Mouse (Mus musculus) left cerebral cortex, adult 8-10 months (tissue): Measurements from ENCODE around the gene Phactr1. TPM values are rescaled to one million over a fixed set of nuclear protein-coding genes. Genes with fewer than 3 reads are reported as not detected.
A peak's percentile ranks its signal among the peaks of the same experiment; 100 is the strongest.

ENCODE experiments used
- DNase-seq, 2 experiments: peaks; one replicate each; pipeline ENCODE4 v3.0.0; 2022; ENCODE audit warnings: low spot score in 2 of 2
- total RNA-seq, 4 experiments: library from RNA; stranded (reverse); gene quantifications; 2 replicates each; pipeline ENCODE4 v1.2.4; 2022

The Phactr1 gene
- total RNA-seq, 4 experiments from 2014 or later, result 515 to 570 (median 537) TPM

DNA sequence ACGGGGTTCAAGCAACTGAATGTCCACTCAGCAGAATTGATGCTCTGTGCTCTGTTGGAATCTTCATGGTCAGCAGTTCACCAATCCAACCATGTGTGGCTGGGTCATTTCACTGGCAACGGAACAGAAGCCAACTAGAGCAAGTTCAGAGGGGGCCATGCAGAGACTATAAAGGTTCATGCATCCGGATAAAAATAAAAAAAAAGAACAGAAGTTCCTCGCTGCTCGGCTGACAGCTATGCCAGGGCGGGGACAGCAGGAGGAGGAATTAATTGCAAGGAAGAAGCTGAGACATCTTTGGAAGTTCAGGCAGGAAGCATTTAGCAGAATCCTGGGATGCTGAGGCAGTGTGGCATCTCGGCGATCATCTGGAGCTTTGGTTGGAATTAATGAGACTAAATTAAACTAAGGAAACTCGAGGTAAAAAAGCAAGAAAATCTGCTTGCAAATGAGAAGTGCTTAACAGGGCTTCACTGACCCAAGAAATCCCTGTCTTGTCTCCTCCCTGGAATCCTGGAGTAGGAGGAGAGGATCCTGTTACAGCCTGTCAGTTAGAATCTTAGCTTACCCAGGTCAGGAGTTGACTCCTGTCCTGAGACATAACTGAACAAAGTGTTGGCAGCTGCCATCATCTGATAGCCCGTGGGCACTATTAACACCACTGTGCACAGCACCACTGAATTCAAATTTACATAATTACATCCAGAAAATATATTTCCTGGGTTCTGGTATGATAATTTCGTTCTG is 77.4 kb downstream of the Phactr1 start:
- no peak for DNase-seq

DNA sequence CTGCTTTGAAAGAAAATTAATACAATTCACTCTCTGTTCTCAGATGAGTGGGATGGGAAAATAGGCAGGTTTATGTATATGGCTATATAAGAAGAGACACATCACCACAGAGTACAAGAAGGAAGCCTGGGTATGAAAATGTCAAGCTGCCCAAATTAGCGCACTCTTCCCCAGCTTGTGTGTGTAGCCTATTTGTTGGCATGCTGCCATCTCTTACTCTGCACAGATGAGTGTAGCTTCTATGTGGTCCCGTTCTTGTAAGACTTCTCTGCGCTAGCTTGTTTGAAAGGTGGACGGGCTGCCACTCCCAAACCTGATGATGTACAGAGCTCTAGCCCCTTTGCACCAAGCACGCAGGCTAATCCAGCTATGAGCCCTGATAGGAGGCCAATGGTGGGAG is 78.7 kb downstream of the Phactr1 start:
- peak in 1 of 2 experiments; percentile 63 for DNase-seq

- DNase-seq, result no peak
Observed at GRCm38 (mm10) chr13:42760907-42761544, 80.6 kb downstream of the Phactr1 start.

GRCm38 (mm10) chr13:42772314-42772713 is 91.9 kb downstream of the Phactr1 start:
- no peak for DNase-seq

DNA sequence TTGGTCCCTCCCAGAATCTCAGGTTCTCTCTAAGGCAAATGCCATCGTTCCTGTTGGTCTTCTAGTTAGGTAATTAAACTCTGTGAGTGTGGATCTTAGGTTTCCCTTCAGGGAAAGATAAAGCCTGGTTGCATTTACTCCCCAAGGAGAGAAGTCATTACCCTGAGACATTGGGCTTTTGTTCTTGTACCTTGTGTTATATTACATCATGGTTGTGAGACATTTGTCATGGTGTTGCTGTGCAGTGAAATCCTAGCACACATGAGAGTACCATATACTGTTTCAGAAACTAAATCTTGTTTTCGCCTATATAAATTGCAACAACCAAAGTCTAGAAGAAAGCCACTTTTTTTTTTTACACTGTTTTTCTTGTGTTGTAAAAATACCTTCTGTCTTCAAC is 93.6 kb downstream of the Phactr1 start:
- DNase-seq, result no peak

- DNase-seq, result peak in 1 of 2 experiments; percentile 60
Observed at GRCm38 (mm10) chr13:42782151-42782550, 101.7 kb downstream of the Phactr1 start.

DNA sequence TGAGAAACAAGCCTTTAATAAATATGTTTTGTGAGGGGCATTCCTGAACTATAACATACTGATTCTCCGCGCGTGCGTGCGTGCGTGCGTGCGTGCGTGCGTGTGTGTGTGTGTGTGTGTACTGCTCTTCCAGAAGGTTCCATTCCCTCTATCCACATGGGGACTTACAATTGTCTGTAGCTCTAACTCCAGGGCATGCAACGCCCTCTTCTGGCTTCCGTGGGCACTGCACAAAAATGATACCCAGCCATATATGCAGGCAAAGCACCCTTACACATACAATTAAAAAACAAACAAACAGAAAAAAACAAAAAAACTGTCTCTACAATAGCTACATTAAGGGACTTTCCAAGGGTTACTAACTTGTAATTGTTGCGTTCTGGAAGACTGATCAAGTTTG is 108.8 kb downstream of the Phactr1 start:
- DNase-seq, result no peak

- DNase-seq, result no peak
Observed at GRCm38 (mm10) chr13:42792279-42792678, 111.9 kb downstream of the Phactr1 start.

DNA sequence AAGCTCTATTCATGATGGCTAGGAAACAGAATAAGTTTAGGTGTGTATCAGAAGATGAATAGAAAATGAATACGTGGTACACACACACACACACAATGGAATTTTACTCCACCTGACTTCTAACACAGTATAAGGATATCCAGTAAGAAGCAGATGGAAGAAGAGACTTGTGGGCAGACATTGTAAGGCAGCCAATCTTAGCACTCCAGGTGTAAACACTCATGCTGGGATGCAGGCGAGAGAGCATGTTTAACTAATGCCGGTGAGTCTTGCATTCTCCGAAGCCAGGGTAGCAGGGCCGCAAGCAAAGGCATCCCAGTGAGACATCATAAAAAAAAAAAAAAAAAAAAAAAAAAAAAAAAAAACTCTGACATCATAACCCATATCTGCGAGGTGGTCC is 120.1 kb downstream of the Phactr1 start:
- DNase-seq, result peak in 1 of 2 experiments; percentile 62

GRCm38 (mm10) chr13:42804314-42804713 is 123.9 kb downstream of the Phactr1 start:
- DNase-seq, result no peak

DNA sequence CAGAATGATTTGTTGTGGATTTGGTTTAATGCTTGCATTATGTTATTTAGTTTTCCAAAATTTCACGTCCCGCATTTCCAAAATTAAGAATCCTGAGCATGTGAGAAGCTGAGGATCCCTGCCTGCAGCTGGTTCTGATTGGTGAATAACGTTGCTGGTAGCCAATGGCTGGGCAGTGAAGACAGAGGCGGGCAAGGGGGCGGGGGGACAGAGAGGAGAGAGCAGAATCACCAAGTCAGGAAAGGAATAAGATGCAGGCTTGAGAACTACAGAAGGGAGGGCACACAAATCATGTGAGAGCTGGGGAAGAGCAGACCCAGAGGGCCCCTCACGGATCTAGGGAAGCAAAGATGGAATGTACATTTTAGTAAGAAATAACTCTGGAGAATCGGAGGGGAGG is 132.3 kb downstream of the Phactr1 start:
- no peak for DNase-seq

DNA sequence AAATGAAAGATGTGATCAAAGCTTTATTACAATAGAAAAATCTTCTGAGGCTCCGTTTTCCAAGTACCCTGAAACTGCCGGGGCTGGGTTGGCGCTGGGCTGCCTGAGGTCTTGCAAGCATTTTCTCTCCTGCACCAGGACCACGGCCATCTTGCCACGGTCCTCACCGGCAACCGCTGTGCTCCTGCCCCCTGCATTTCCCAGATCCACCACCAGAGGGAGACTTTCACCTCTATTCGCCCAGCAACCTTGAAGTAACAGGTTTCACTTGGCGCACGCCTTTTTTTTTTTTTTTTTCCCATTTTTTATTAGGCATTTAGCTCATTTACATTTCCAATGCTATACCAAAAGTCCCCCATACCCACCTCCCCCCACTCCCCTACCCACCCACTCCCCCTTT is 138.0 kb downstream of the Phactr1 start:
- DNase-seq, result no peak

DNA sequence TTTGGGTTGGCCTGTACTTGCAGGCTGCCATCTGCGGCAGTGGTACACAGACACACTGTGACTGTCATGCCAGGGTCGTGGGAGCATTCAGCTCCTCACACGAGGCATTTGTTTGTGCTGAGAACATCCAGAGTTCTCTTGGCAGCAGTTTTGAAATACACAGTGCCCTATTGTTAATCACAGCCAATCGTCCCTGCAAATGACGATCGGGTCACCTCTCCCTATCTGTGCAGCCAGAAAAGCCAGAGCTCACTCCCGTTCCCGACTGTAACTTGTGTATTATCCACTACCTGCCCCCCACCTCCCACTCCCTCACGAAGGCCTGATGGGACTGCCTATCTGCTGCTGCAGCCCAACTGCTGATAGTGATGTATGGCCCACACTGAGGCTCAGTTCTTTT is 140.1 kb downstream of the Phactr1 start:
- DNase-seq, result peak in 1 of 2 experiments; percentile 41

GRCm38 (mm10) chr13:42821426-42822106 is 141.1 kb downstream of the Phactr1 start:
- DNase-seq, result peak in 1 of 2 experiments; percentile 41

DNA sequence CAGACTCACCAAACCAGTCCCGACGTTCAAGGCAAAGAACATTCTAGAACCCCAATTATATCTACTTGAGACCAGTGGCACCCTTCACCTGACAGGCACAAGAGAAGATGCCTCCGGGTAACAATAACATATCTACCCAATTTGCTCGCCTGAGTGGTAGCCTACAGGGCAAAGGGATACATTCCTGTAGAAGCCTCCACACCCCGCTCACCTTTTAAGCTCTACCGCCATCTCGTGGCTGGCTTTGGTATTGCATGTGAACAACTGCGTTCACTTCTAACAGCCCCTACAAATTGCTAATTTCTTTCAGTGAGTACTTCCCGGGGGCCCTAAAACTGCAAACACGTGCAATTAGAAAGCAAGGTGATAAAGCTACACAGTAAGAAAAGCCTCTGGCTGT is 142.1 kb downstream of the Phactr1 start:
- DNase-seq, result peak; percentile 50 to 97

- no peak for DNase-seq
Observed at GRCm38 (mm10) chr13:42823875-42824274, 143.5 kb downstream of the Phactr1 start.

GRCm38 (mm10) chr13:42826602-42827001 is 146.2 kb downstream of the Phactr1 start:
- no peak for DNase-seq

DNA sequence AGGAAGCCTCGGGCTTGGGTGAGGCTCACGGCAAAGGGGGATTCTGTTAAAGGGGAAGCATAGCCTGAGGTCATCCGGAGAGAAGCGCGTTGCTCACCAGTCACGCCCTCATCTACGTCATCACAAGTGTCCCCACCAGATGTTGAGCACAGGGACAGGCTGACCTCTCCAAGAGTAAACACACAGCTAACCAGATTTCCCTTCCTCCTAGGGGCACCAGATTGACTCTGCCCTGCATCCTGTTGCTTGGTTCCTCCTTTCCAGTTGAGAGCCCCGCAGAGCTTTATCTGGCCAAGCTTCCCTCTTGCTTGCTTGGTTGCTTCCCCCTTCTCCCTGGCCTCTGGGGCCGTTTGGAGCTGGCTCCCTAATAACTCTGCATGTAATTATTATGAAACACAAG is 148.6 kb downstream of the Phactr1 start:
- DNase-seq, result no peak

GRCm38 (mm10) chr13:42835441-42835840 is 155.0 kb downstream of the Phactr1 start:
- DNase-seq, result no peak

DNA sequence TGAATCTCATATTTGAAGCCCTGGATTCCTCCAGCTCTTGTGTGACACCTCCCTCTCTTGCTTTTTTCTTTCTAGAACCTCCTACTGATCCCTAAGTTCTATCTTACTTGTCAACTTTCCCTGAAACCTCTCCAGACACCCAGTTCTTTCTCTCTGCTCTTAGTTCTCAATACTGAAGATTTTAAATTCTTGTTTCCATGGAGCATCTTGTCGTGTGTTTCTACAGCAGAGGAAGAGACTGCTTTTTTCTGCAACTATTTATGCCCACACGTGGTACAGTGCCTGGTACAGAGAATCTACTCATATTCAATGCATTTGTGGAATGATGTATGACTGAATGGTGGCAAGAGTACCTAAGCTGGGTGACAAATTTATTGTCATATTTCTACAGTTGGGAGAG is 158.9 kb downstream of the Phactr1 start:
- no peak for DNase-seq

- no peak for DNase-seq
Observed at GRCm38 (mm10) chr13:42852086-42852485, 171.7 kb downstream of the Phactr1 start.

DNA sequence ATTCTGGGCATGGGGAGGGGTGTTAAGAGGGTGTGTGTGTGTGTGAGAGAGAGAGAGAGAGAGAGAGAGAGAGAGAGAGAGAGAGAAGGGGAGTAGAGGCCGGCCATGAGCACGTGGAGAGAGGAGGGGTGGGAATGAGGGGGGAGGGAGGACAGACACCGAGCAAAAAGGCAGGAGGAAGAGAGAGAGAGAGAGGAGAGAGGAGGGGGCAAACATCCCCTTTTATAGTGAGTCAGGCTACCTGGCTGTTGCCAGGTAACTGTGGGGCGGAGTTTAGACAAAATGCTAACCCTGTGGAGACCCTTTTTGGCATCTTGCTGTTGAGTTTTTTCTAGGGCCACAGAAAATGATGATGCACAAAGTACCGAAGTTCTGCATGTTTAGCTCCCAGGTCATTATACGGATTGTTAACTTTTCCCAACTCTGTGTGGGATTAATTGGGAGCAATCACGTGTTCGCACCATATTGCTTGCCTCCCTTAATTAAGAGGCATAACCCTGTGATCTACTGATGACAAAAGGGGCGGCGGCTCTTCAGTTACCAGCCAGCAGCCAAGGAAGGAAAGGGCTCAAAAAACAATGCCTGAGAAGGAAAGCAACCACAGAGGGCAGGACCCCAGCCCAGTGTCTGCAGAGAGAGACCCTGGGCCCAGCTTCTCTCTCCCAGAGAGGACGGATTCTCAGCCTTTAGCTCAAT is 173.6 kb downstream of the Phactr1 start:
- no peak for DNase-seq
